Mouse (Mus musculus) testis, adult 2 months (tissue): ENCODE measurements around the gene Sspn. TPM values are rescaled to one million over a fixed set of nuclear protein-coding genes. Genes with fewer than 3 reads are reported as not detected.

Experiments used
- H3K27ac ChIP-seq: fragments of 200-500 bp; 2 replicates; pipeline ENCODE4 v1.5.1; 2012; ENCODE audit warnings: low read depth, low read length; ENCODE audit not compliant: control insufficient read depth, insufficient read depth
- H3K27me3 ChIP-seq: fragments of 200-500 bp; 2 replicates; pipeline ENCODE4 v1.6.1; 2012; ENCODE audit warnings: mild to moderate bottlenecking, low read length, moderate library complexity; ENCODE audit not compliant: control insufficient read depth, insufficient read depth
- H3K36me3 ChIP-seq: fragments of 200-500 bp; 2 replicates; pipeline ENCODE4 v1.6.1; 2012; ENCODE audit warnings: mild to moderate bottlenecking, low read length; ENCODE audit not compliant: control insufficient read depth, insufficient read depth
- H3K4me1 ChIP-seq: fragments of 200-500 bp; 2 replicates; pipeline ENCODE4 v1.6.1; 2012; ENCODE audit warnings: low read length; ENCODE audit not compliant: control insufficient read depth, insufficient read depth
- H3K4me3 ChIP-seq: fragments of 200-500 bp; 2 replicates; pipeline ENCODE4 v1.5.1; 2012; ENCODE audit warnings: low read depth, mild to moderate bottlenecking, low read length, moderate library complexity, mixed read lengths; ENCODE audit not compliant: control insufficient read depth
- CTCF ChIP-seq: fragments of 200-500 bp; IDR thresholded peaks from 2 replicates; pipeline ENCODE4 v1.5.1; 2012; ENCODE audit warnings: low read depth, mild to moderate bottlenecking, inconsistent platforms, low read length, moderate library complexity; ENCODE audit not compliant: control insufficient read depth, insufficient read depth, insufficient replicate concordance
- POLR2A ChIP-seq: fragments of 200-500 bp; IDR thresholded peaks from 2 replicates; pipeline ENCODE4 v1.6.1; 2012; ENCODE audit warnings: low read depth, mild to moderate bottlenecking, inconsistent platforms, low read length, moderate library complexity; ENCODE audit not compliant: control insufficient read depth
- polyA plus RNA-seq: library from polyadenylated mRNA; depleted of rRNA; stranded (reverse); fragments of >200 nt; gene quantifications from 2 replicates; pipeline ENCODE4 v1.2.3, GENCODE M21; 2012

Gene Sspn
- polyA plus RNA-seq, 1 experiment = 1.0 TPM

GRCm38 (mm10) chr6:146001396-146002191, 70.2 kb downstream of the Sspn start:
- no peak overlapping the region for H3K4me3 ChIP-seq
- TF ChIP-seq CTCF (no peak), POLR2A (no peak)
- no peaks in the 10 kb centered on the region for H3K36me3 ChIP-seq

GRCm38 (mm10) chr6:146004174-146004601, 72.7 kb downstream of the Sspn start:
- TF ChIP-seq CTCF (no peak), POLR2A (no peak)
- Histone ChIP-seq H3K36me3 (no peaks in the 10 kb centered on the region), H3K27me3 (no peaks in the 10 kb centered on the region), H3K27ac (no peak overlapping the region), H3K4me1 (peaks cover 5% of the 10 kb centered on the region), H3K4me3 (no peak overlapping the region)

More at GRCm38 (mm10) chr6:146001396-146002191, 70.2 kb downstream of the Sspn start:
- H3K27ac ChIP-seq = no peak overlapping the region
- H3K27me3 ChIP-seq = no peaks in the 10 kb centered on the region
- H3K4me1 ChIP-seq = peaks cover 5% of the 10 kb centered on the region

GRCm38 (mm10) chr6:146005129-146005886, 73.9 kb downstream of the Sspn start:
- TF ChIP-seq CTCF (no peak), POLR2A (no peak)
- H3K27me3 ChIP-seq = no peaks in the 10 kb centered on the region
- H3K36me3 ChIP-seq = no peaks in the 10 kb centered on the region
- H3K4me3 ChIP-seq = no peak overlapping the region
- peaks cover 5% of the 10 kb centered on the region for H3K4me1 ChIP-seq
- no peak overlapping the region for H3K27ac ChIP-seq

GRCm38 (mm10) chr6:146005935-146006564, 74.6 kb downstream of the Sspn start:
- TF ChIP-seq CTCF = no peak
- no peak for TF ChIP-seq POLR2A
- no peaks in the 10 kb centered on the region for H3K36me3 ChIP-seq
- no peak overlapping the region for H3K4me3 ChIP-seq
- H3K27me3 ChIP-seq = no peaks in the 10 kb centered on the region
- H3K27ac ChIP-seq = no peak overlapping the region
- H3K4me1 ChIP-seq = peaks cover 5% of the 10 kb centered on the region

GRCm38 (mm10) chr6:146006753-146007152, 75.3 kb downstream of the Sspn start:
- no peaks in the 10 kb centered on the region for H3K36me3 ChIP-seq
- TF ChIP-seq CTCF (no peak), POLR2A (no peak)
- H3K27ac ChIP-seq = no peak overlapping the region
- peaks cover 5% of the 10 kb centered on the region for H3K4me1 ChIP-seq
- H3K27me3 ChIP-seq = no peaks in the 10 kb centered on the region
- H3K4me3 ChIP-seq = no peak overlapping the region

GRCm38 (mm10) chr6:146008450-146008981, 77.1 kb downstream of the Sspn start:
- H3K4me1 ChIP-seq = peaks cover 5% of the 10 kb centered on the region
- TF ChIP-seq POLR2A = no peak
- no peak for TF ChIP-seq CTCF
- H3K27ac ChIP-seq = no peak overlapping the region
- H3K36me3 ChIP-seq = no peaks in the 10 kb centered on the region
- H3K4me3 ChIP-seq = no peak overlapping the region
- no peaks in the 10 kb centered on the region for H3K27me3 ChIP-seq

- TF ChIP-seq CTCF = no peak
- TF ChIP-seq POLR2A = no peak
- Histone ChIP-seq H3K27ac (no peak overlapping the region), H3K4me3 (no peak overlapping the region), H3K4me1 (no peaks in the 10 kb centered on the region), H3K27me3 (no peaks in the 10 kb centered on the region), H3K36me3 (no peaks in the 10 kb centered on the region)
These were observed 77.9 kb downstream of the Sspn start for GRCm38 (mm10) chr6:146009163-146009915.
